Mouse (Mus musculus): ENCODE results near the gene Ace. TPM values are rescaled to one million over a fixed set of nuclear protein-coding genes. Genes with fewer than 3 reads are reported as not detected.
"Not testable (repeated sequence)": the region's sequence is repeated elsewhere in the genome, so short reads cannot be mapped to it uniquely, and the experiment has no call there.

Gene Ace
- total RNA-seq, 2 experiments from 2014 or later: 8.0 to 15.5 TPM

- no peak for DNase-seq
Observed at GRCm38 (mm10) chr11:105989446-105989845, 21.7 kb downstream of the Ace start.

- peak; percentile 30 to 33 for DNase-seq
Observed at GRCm38 (mm10) chr11:105990231-105990630, 22.5 kb downstream of the Ace start.

- no peak for DNase-seq
Observed at GRCm38 (mm10) chr11:105994375-105994774, 26.6 kb downstream of the Ace start, which contains the start of gene Ace3. Ace3 (plus strand) TSS chr11:105994675.

- DNase-seq: no peak
Observed at GRCm38 (mm10) chr11:106000062-106000461, 32.3 kb downstream of the Ace start.

- DNase-seq: peak in 1 of 2 experiments; percentile 24
Observed at GRCm38 (mm10) chr11:106001718-106002117, 34.0 kb downstream of the Ace start.

GRCm38 (mm10) chr11:106004576-106004975 is 36.8 kb downstream of the Ace start:
- DNase-seq: no peak

- no peak for DNase-seq
Observed at GRCm38 (mm10) chr11:106005970-106006369, 38.2 kb downstream of the Ace start.

GRCm38 (mm10) chr11:106007821-106008220 is 40.1 kb downstream of the Ace start, which contains the start of gene Kcnh6:
Kcnh6 (plus strand) TSS chr11:106008124.
- DNase-seq: peak; percentile 83 to 84

- DNase-seq: no peak
Observed at GRCm38 (mm10) chr11:106012711-106013110, 45.0 kb downstream of the Ace start.

GRCm38 (mm10) chr11:106013556-106014225 is 45.9 kb downstream of the Ace start:
- DNase-seq: peak; percentile 34 to 60

- DNase-seq: no peak
Observed at GRCm38 (mm10) chr11:106016440-106016839, 48.7 kb downstream of the Ace start.

GRCm38 (mm10) chr11:106020051-106020763 is 52.5 kb downstream of the Ace start:
- no peak for DNase-seq

- no peak for DNase-seq
Observed at GRCm38 (mm10) chr11:106025774-106026173, 58.0 kb downstream of the Ace start.

GRCm38 (mm10) chr11:106026465-106027151 is 58.9 kb downstream of the Ace start:
- peak; percentile 71 to 73 for DNase-seq

- DNase-seq: no peak
Observed at GRCm38 (mm10) chr11:106027607-106028006, 59.9 kb downstream of the Ace start.

- DNase-seq: not testable (repeated sequence)
Observed at GRCm38 (mm10) chr11:106032074-106032473, 64.3 kb downstream of the Ace start.

- DNase-seq: peak in 1 of 2 experiments; percentile 13
Observed at GRCm38 (mm10) chr11:106033491-106033919, 65.8 kb downstream of the Ace start.

GRCm38 (mm10) chr11:106034986-106035385 is 67.2 kb downstream of the Ace start:
- no peak for DNase-seq

- peak; percentile 95 to 96 for DNase-seq
Observed at GRCm38 (mm10) chr11:106036548-106037417, 69.0 kb downstream of the Ace start, which contains the start of gene Dcaf7. Dcaf7 (plus strand) TSS chr11:106036872.

- peak; percentile 10 to 34 for DNase-seq
Observed at GRCm38 (mm10) chr11:106037418-106037751, 69.6 kb downstream of the Ace start.
